Mouse (Mus musculus): ENCODE results near the gene Rgcc. TPM values are rescaled to one million over a fixed set of nuclear protein-coding genes. Genes with fewer than 3 reads are reported as not detected.

Gene Rgcc
- total RNA-seq, 1 experiment: 0.71 TPM

- Histone ChIP-seq H3K9ac (ENCODE audit: insufficient read depth, low read depth, low read length, poor library complexity, severe bottlenecking) (no peak overlapping the region), H3K4me1 (ENCODE audit: control insufficient read depth in 2 of 2, insufficient read depth in 2 of 2, low read length in 2 of 2, poor library complexity in 1 of 2) (no peaks in the 10 kb centered on the region), H3K36me3 (ENCODE audit: control insufficient read depth, insufficient read depth, low read length, poor library complexity, severe bottlenecking) (no peaks in the 10 kb centered on the region), H3K27ac (ENCODE audit: insufficient read depth, low read depth, low read length, poor library complexity, severe bottlenecking) (no peak overlapping the region), H3K4me3 (ENCODE audit: insufficient read depth in 1 of 2, low read depth in 1 of 2, low read length in 2 of 2, poor library complexity in 1 of 2, severe bottlenecking in 1 of 2) (no peak overlapping the region), H3K9me3 (ENCODE audit: control insufficient read depth, insufficient read depth, low read depth, low read length) (no peaks in the 10 kb centered on the region)
- DNase-seq (ENCODE audit: low read depth, low spot score): no peak
- in situ Hi-C loops (cut with MboI; ENCODE audit: low sequenced_read_pairs in 2 of 2, unreplicated experiment in 2 of 2): no loop called here
- TF ChIP-seq HCFC1 (IDR thresholded peaks at IDR 0.05; ENCODE audit: borderline replicate concordance, insufficient read depth, low read length): no peak
- no peak for TF ChIP-seq ZNF384 (IDR thresholded peaks at IDR 0.05; ENCODE audit: low read depth, low read length)
- no peak for TF ChIP-seq CHD2 (IDR thresholded peaks at IDR 0.05; ENCODE audit: low read depth, low read length)
- TF ChIP-seq MAFK (IDR thresholded peaks at IDR 0.05; ENCODE audit: insufficient read depth, low read depth, low read length): no peak
- TF ChIP-seq ZC3H11A (IDR thresholded peaks at IDR 0.05; ENCODE audit: borderline replicate concordance, low read depth, low read length): no peak
Measured at GRCm38 (mm10) chr14:79251727-79252285, 49.6 kb downstream of the Rgcc start.

- in situ Hi-C loops (cut with MboI; ENCODE audit: low sequenced_read_pairs in 2 of 2, unreplicated experiment in 2 of 2): no loop called here
- H3K9ac ChIP-seq (ENCODE audit: insufficient read depth, low read depth, low read length, poor library complexity, severe bottlenecking): no peak overlapping the region
- H3K9me3 ChIP-seq (ENCODE audit: control insufficient read depth, insufficient read depth, low read depth, low read length): no peaks in the 10 kb centered on the region
- H3K4me1 ChIP-seq (ENCODE audit: control insufficient read depth in 2 of 2, insufficient read depth in 2 of 2, low read length in 2 of 2, poor library complexity in 1 of 2): no peaks in the 10 kb centered on the region
- no peak overlapping the region for H3K27ac ChIP-seq (ENCODE audit: insufficient read depth, low read depth, low read length, poor library complexity, severe bottlenecking)
- no peak for DNase-seq (ENCODE audit: low read depth, low spot score)
- TF ChIP-seq CHD2 (IDR thresholded peaks at IDR 0.05; ENCODE audit: low read depth, low read length): no peak
- no peak for TF ChIP-seq MAFK (IDR thresholded peaks at IDR 0.05; ENCODE audit: insufficient read depth, low read depth, low read length)
- no peak for TF ChIP-seq HCFC1 (IDR thresholded peaks at IDR 0.05; ENCODE audit: borderline replicate concordance, insufficient read depth, low read length)
- no peak for TF ChIP-seq ZC3H11A (IDR thresholded peaks at IDR 0.05; ENCODE audit: borderline replicate concordance, low read depth, low read length)
- no peak overlapping the region for H3K4me3 ChIP-seq (ENCODE audit: insufficient read depth in 1 of 2, low read depth in 1 of 2, low read length in 2 of 2, poor library complexity in 1 of 2, severe bottlenecking in 1 of 2)
- no peaks in the 10 kb centered on the region for H3K36me3 ChIP-seq (ENCODE audit: control insufficient read depth, insufficient read depth, low read length, poor library complexity, severe bottlenecking)
Measured at GRCm38 (mm10) chr14:79244571-79244970, 56.9 kb downstream of the Rgcc start.

- Histone ChIP-seq H3K9ac (ENCODE audit: insufficient read depth, low read depth, low read length, poor library complexity, severe bottlenecking) (no peak overlapping the region), H3K27ac (ENCODE audit: insufficient read depth, low read depth, low read length, poor library complexity, severe bottlenecking) (no peak overlapping the region), H3K36me3 (ENCODE audit: control insufficient read depth, insufficient read depth, low read length, poor library complexity, severe bottlenecking) (no peaks in the 10 kb centered on the region), H3K9me3 (ENCODE audit: control insufficient read depth, insufficient read depth, low read depth, low read length) (no peaks in the 10 kb centered on the region), H3K4me1 (ENCODE audit: control insufficient read depth in 2 of 2, insufficient read depth in 2 of 2, low read length in 2 of 2, poor library complexity in 1 of 2) (no peaks in the 10 kb centered on the region), H3K4me3 (ENCODE audit: insufficient read depth in 1 of 2, low read depth in 1 of 2, low read length in 2 of 2, poor library complexity in 1 of 2, severe bottlenecking in 1 of 2) (no peak overlapping the region)
- in situ Hi-C loops (cut with MboI; ENCODE audit: low sequenced_read_pairs in 2 of 2, unreplicated experiment in 2 of 2): no loop called here
- TF ChIP-seq MAFK (IDR thresholded peaks at IDR 0.05; ENCODE audit: insufficient read depth, low read depth, low read length) (no peak), HCFC1 (IDR thresholded peaks at IDR 0.05; ENCODE audit: borderline replicate concordance, insufficient read depth, low read length) (no peak), ZC3H11A (IDR thresholded peaks at IDR 0.05; ENCODE audit: borderline replicate concordance, low read depth, low read length) (no peak)
- DNase-seq (ENCODE audit: low read depth, low spot score): no peak
Measured at GRCm38 (mm10) chr14:79243038-79243883, 58.2 kb downstream of the Rgcc start.

GRCm38 (mm10) chr14:79242386-79242720 is 59.1 kb downstream of the Rgcc start:
- no peak overlapping the region for H3K9ac ChIP-seq (ENCODE audit: insufficient read depth, low read depth, low read length, poor library complexity, severe bottlenecking)
- H3K9me3 ChIP-seq (ENCODE audit: control insufficient read depth, insufficient read depth, low read depth, low read length): no peaks in the 10 kb centered on the region
- TF ChIP-seq ZNF384 (IDR thresholded peaks at IDR 0.05; ENCODE audit: low read depth, low read length) (no peak), MAFK (IDR thresholded peaks at IDR 0.05; ENCODE audit: insufficient read depth, low read depth, low read length) (no peak), CHD2 (IDR thresholded peaks at IDR 0.05; ENCODE audit: low read depth, low read length) (no peak), HCFC1 (IDR thresholded peaks at IDR 0.05; ENCODE audit: borderline replicate concordance, insufficient read depth, low read length) (no peak), ZC3H11A (IDR thresholded peaks at IDR 0.05; ENCODE audit: borderline replicate concordance, low read depth, low read length) (no peak)
- H3K4me3 ChIP-seq (ENCODE audit: insufficient read depth in 1 of 2, low read depth in 1 of 2, low read length in 2 of 2, poor library complexity in 1 of 2, severe bottlenecking in 1 of 2): no peak overlapping the region
- in situ Hi-C loops (cut with MboI; ENCODE audit: low sequenced_read_pairs in 2 of 2, unreplicated experiment in 2 of 2): no loop called here
- H3K27ac ChIP-seq (ENCODE audit: insufficient read depth, low read depth, low read length, poor library complexity, severe bottlenecking): no peak overlapping the region
- DNase-seq (ENCODE audit: low read depth, low spot score): no peak
- no peaks in the 10 kb centered on the region for H3K36me3 ChIP-seq (ENCODE audit: control insufficient read depth, insufficient read depth, low read length, poor library complexity, severe bottlenecking)
- H3K4me1 ChIP-seq (ENCODE audit: control insufficient read depth in 2 of 2, insufficient read depth in 2 of 2, low read length in 2 of 2, poor library complexity in 1 of 2): 0 out of 4 replicates have a peak, but pooled peaks cover 0 to 2% of the 10 kb centered on the region in 2 experiments
